Mouse (Mus musculus): ENCODE measurements around the gene Dcdc2a. TPM values are rescaled to one million over a fixed set of nuclear protein-coding genes. Genes with fewer than 3 reads are reported as not detected.

Dcdc2a gene
- total RNA-seq, 2 experiments from 2014 or later: not detected

GRCm38 (mm10) chr13:25093776-25094175, 38.0 kb downstream of the Dcdc2a start:
- DNase-seq (ENCODE audit: low spot score): no peak
- intact Hi-C loops (cut with DNase I): no loop called here

GRCm38 (mm10) chr13:25094381-25094780, 38.6 kb downstream of the Dcdc2a start:
- intact Hi-C loops (cut with DNase I): no loop called here
- no peak for DNase-seq (ENCODE audit: low spot score)

GRCm38 (mm10) chr13:25097348-25097747, 41.5 kb downstream of the Dcdc2a start:
- intact Hi-C loops (cut with DNase I): no loop called here
- no peak for DNase-seq (ENCODE audit: low spot score)

GRCm38 (mm10) chr13:25098578-25098977, 42.8 kb downstream of the Dcdc2a start:
- DNase-seq (ENCODE audit: low spot score): no peak
- intact Hi-C loops (cut with DNase I): no loop called here

GRCm38 (mm10) chr13:25099508-25099907, 43.7 kb downstream of the Dcdc2a start:
- no peak for DNase-seq (ENCODE audit: low spot score)
- intact Hi-C loops (cut with DNase I): no loop called here

DNA sequence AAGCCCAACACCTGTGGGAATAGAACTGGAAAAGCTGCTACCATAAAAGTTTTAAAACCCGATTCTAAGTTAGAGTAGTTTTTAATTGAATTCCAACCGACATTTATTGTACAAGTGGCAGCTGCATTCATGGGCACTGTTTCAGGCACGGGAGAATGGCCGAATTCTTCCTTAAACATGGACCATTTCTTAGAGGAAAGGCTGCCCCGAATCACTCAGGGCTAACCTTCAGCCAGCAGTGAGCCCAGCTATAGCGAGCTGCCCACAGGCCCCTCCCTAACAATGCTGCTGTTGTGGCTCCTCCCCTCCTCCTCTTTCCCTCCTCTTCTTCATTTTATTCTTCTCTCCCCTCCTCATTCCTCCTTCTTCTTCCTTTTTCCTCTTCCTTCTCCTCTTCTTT, 44.8 kb downstream of the Dcdc2a start:
- no peak for DNase-seq (ENCODE audit: low spot score)
- intact Hi-C loops (cut with DNase I): no loop called here

- intact Hi-C loops (cut with DNase I): no loop called here
- DNase-seq (ENCODE audit: low spot score): no peak
Measured at GRCm38 (mm10) chr13:25105671-25106070, 49.9 kb downstream of the Dcdc2a start.

DNA sequence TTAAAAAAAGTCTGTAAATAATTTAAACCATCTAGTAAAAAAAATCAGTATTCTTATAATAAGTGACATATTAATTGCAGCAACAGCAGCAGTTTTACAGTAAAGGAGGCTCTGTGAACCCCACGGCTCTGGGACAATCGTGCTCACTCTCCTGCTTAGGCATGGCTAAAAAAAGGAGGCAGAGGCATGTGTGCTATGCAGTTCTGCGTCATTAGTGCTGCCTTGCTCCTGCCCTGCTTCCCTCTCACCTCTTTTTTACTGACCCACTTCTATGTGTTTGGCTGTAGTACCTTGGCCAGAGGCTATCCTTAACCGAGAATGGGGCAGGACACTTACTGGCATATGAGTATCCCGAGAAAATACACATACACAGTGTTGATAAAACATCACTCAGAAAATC, 50.9 kb downstream of the Dcdc2a start:
- intact Hi-C loops (cut with DNase I): no loop called here
- DNase-seq (ENCODE audit: low spot score): no peak

DNA sequence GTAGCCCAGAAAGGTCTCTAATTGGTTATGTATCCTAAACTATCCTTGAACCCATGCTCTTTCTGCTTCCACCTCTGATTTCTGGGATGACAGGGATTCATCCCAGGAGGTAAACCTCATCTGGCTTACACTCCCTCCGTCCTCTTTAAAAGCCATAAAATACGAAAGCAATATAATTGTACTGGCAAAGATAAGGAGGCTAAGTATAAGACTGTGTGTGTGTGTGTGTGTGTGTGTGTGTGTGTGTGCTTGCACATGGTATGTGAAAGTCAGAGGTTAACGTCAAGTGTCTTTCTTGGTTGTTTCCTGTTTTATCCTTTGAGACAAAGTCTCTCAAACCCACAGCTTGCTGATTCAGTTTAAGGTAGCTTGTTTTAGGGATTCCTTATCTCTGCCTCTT, 52.5 kb downstream of the Dcdc2a start:
- DNase-seq (ENCODE audit: low spot score): no peak
- intact Hi-C loops (cut with DNase I): no loop called here

GRCm38 (mm10) chr13:25110592-25111095, 54.8 kb downstream of the Dcdc2a start:
- intact Hi-C loops (cut with DNase I): loop anchor here (10.0 kb wide), 1 partner anchor 176 kb away; the partner anchor contains the start of gene Aldh5a1
- no peak for DNase-seq (ENCODE audit: low spot score)

- DNase-seq (ENCODE audit: low spot score): no peak
- intact Hi-C loops (cut with DNase I): loop anchor here (10.0 kb wide), 1 partner anchor 181 kb away; the partner anchor contains the start of gene Aldh5a1
Measured at GRCm38 (mm10) chr13:25115429-25115881, 59.7 kb downstream of the Dcdc2a start.

DNA sequence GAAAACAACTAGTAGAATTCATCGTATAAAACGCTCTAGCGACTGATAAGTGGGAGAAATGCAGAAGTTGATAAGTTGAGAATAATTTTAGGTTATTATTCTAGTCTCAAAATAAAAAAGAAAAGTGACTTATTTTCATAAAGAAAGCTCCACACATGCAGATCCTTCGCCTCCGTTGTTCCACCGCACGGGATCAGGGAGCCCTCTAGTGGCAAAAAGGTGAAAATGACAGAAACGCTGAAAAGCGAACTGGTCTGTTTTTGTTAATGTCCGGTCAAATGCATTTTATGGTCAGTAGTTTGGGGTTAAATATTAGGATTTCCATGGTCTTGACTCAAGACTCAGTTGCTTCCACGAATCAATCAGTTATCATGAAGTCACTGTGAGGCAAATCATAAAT, 60.2 kb downstream of the Dcdc2a start:
- DNase-seq (ENCODE audit: low spot score): no peak
- intact Hi-C loops (cut with DNase I): loop anchor here (1.0 to 10.0 kb wide), 2 partner anchors 92 to 181 kb away; partner anchors contain the start of gene Aldh5a1

- DNase-seq (ENCODE audit: low spot score): no peak
- intact Hi-C loops (cut with DNase I): no loop called here
Measured at GRCm38 (mm10) chr13:25122740-25123335, 67.0 kb downstream of the Dcdc2a start.

DNA sequence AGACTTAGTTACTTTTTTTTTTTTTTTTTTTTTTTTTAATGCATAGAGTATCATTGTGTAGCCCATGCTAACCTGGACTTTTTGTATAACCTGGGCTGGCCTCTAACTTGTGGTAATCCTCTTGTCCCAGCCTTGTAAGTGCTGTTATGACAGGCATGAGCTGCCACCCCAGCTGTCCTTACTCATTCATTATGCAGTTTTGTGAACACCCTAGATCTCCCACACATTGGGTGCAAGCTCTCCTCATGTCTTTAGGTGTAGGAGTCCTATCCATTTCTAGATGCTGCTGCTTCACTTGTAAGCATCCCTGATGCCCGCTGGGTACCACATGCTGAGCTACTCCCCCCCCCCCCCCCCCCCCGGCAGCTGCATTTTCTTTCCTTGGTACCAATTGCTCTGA, 71.4 kb downstream of the Dcdc2a start:
- intact Hi-C loops (cut with DNase I): no loop called here
- DNase-seq (ENCODE audit: low spot score): no peak

DNA sequence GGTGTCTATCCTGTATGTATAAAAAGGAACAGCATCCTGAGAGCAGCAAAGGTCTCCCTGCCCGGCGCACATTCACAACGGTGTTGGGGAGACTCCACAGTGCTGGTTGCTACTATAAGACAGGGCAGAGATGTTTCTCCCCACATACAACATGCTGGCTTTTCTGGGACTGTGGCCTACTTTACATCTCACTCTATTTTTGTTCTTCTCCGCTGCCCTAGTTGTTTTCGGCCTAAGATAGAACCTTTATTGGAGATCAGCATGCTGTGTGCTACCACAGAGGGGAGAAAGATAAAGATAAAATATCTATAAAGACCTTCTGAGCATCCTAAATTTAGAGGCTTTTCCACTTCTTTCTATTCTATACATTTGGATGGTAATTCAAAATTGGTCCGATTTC, 72.0 kb downstream of the Dcdc2a start:
- intact Hi-C loops (cut with DNase I): no loop called here
- DNase-seq (ENCODE audit: low spot score): no peak

- intact Hi-C loops (cut with DNase I): no loop called here
- DNase-seq (ENCODE audit: low spot score): no peak
Measured at GRCm38 (mm10) chr13:25128766-25129165, 73.0 kb downstream of the Dcdc2a start.

- no peak for DNase-seq (ENCODE audit: low spot score)
- intact Hi-C loops (cut with DNase I): no loop called here
Measured at GRCm38 (mm10) chr13:25143066-25143465, 87.3 kb downstream of the Dcdc2a start.

DNA sequence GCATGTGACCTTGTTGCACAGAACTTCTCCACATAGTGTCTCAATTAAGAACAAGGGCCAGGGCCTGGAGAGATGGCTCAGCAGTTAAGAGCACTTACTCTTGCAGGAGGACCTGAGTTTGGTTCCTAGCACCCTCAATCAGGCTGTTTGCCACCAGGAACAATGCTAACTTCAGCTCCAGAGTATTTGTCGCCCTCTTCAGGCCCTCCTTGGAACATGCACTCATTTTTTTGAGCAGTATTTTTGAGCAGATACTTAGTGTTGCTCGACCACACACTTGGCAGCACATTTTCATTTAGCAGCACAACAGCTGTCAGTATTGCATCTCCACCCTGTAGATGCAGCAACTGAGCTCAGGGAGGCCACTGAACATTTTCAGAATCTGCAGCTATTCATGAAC, 88.3 kb downstream of the Dcdc2a start:
- no peak for DNase-seq (ENCODE audit: low spot score)
- intact Hi-C loops (cut with DNase I): no loop called here

GRCm38 (mm10) chr13:25146232-25146631, 90.4 kb downstream of the Dcdc2a start:
- intact Hi-C loops (cut with DNase I): no loop called here
- DNase-seq (ENCODE audit: low spot score): no peak

- no peak for DNase-seq (ENCODE audit: low spot score)
- intact Hi-C loops (cut with DNase I): no loop called here
Measured at GRCm38 (mm10) chr13:25150154-25150781, 94.5 kb downstream of the Dcdc2a start.

DNA sequence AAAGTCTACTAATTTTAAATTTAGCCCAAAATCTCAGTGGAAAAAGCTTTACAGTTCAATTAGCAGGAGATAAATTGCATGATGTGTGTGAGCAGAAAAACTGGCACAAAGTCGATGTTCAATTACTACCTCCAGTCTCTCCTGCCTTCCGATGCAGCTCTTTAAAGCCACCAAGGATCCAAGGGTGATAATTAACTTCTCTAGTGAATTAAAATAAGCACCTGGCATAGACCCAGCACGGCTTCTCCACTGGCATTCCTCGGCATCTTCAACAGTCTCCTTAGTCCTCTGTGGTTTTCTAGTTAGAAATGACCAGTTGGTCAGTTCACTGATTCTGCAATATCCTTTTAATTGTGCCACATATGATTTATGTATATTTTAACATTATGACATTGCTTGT, 95.1 kb downstream of the Dcdc2a start:
- no peak for DNase-seq (ENCODE audit: low spot score)
- intact Hi-C loops (cut with DNase I): no loop called here

DNA sequence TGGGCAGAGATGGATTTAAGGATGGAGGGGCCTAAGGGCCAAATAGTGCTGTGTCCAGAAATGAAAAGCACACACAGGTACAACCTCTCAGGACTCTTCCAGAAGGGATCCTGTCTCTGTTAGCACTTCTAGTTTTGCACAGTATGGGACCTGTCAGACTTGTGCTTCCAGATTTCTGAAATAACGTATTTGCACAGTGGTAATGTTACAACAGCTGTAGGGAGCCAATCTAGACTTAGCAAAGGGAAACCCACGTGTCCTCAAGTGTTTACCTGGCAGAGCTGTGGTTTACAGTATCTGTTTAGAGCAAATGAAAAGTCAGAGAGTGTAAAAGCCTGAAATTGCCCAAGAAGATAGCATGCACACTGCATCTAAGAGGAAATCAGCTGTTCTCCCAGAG, 104.1 kb downstream of the Dcdc2a start:
- no peak for DNase-seq (ENCODE audit: low spot score)
- intact Hi-C loops (cut with DNase I): no loop called here
